26 mouse cellular contexts compared by ENCODE assay signal in the genomic region with DNA sequence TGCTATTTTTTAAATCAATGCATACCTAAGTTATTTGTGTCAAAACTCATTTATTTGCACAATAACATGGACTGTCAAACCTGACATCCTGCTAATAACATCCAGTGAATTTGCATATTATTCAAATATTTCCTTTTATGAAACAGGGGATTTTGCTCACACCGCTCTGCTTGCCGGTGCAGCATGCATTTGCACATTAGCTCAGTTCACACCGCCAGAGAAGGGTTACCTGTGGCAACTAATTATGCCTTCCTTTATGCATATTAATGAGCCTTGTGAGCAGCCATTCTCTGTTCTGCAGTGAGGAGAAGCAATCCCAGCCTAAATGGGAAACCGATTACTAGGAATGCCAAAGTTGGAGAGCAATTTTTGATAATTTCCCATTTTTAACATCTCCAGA.
DNase-seq lines count a peak whose midpoint lies in the region; ATAC-seq and TF ChIP-seq lines count a peak whose summit lies in the region.
"Had no signal": no experiment of that assay in that cellular context is flagged by ENCODE, and none has a peak within 500 bp of the region (broad histone marks: within the 10 kb centered on the region; RNA-seq: fewer than 3 reads in every experiment).

No protein-coding gene starts in this region.

- H3K4me3 ChIP-seq in forebrain, embryonic 13.5 days: no peak overlapping the region
- H3K4me3 ChIP-seq in forebrain, embryonic 11.5 days (ENCODE audit: low read depth, low read length): no peak overlapping the region
- H3K4me3 ChIP-seq in midbrain, embryonic 13.5 days (replicated peaks): no peak overlapping the region
- H3K4me3 ChIP-seq in midbrain, embryonic 11.5 days (ENCODE audit: low read depth, low read length): no peak overlapping the region
- no peak overlapping the region for H3K4me3 ChIP-seq in hindbrain, embryonic 16.5 days (ENCODE audit: low read length)
- H3K4me3 ChIP-seq in midbrain, postnatal 0 days (ENCODE audit: low read depth, low read length): no peak overlapping the region
- no peak overlapping the region for H3K4me3 ChIP-seq in cerebellum, adult 2 months (replicated peaks; ENCODE audit: insufficient read depth, low read depth, low read length)
- H3K4me3 ChIP-seq: heart, embryonic 13.5 days; limb, embryonic 13.5 days; megakaryocyte, embryonic 14.5 days; neural tube, embryonic 12.5 days had no signal

- no peaks in the 10 kb centered on the region for H3K36me3 ChIP-seq in forebrain, embryonic 13.5 days (ENCODE audit: poor library complexity, severe bottlenecking)
- no peaks in the 10 kb centered on the region for H3K36me3 ChIP-seq in forebrain, embryonic 11.5 days (ENCODE audit: control insufficient read depth, insufficient read depth, low read length)
- H3K36me3 ChIP-seq in midbrain, embryonic 13.5 days: no peaks in the 10 kb centered on the region
- H3K36me3 ChIP-seq in midbrain, embryonic 11.5 days (ENCODE audit: control insufficient read depth, insufficient read depth, low read length): no peaks in the 10 kb centered on the region
- no peaks in the 10 kb centered on the region for H3K36me3 ChIP-seq in hindbrain, embryonic 16.5 days (ENCODE audit: control insufficient read depth, insufficient read depth, low read length)
- no peaks in the 10 kb centered on the region for H3K36me3 ChIP-seq in midbrain, postnatal 0 days (ENCODE audit: insufficient read depth, low read length)
- H3K36me3 ChIP-seq: G1E; heart, embryonic 13.5 days; limb, embryonic 13.5 days; neural tube, embryonic 12.5 days had no signal

- TF ChIP-seq CTCF in midbrain, postnatal 0 days (IDR thresholded peaks at IDR 0.05): no peak
- TF ChIP-seq CTCF in cerebellum, adult 2 months (IDR thresholded peaks at IDR 0.05; ENCODE audit: borderline replicate concordance, insufficient read depth, low read depth, low read length): no peak

- TF ChIP-seq POLR2A in cerebellum, adult 2 months (IDR thresholded peaks at IDR 0.05; ENCODE audit: borderline replicate concordance, insufficient read depth, low read length): no peak

- H3K27me3 ChIP-seq in forebrain, embryonic 13.5 days: 0 out of 2 replicates have a peak, but pooled peaks cover 2% of the 10 kb centered on the region
- no peaks in the 10 kb centered on the region for H3K27me3 ChIP-seq in forebrain, embryonic 11.5 days (ENCODE audit: control insufficient read depth, insufficient read depth, low read length)
- 0 out of 2 replicates have a peak, but pooled peaks cover 16% of the 10 kb centered on the region for H3K27me3 ChIP-seq in midbrain, embryonic 13.5 days
- H3K27me3 ChIP-seq in midbrain, embryonic 11.5 days (ENCODE audit: control insufficient read depth, insufficient read depth, low read length): no peaks in the 10 kb centered on the region
- H3K27me3 ChIP-seq in hindbrain, embryonic 16.5 days (replicated peaks; ENCODE audit: control insufficient read depth, insufficient read depth, low read length): no peaks in the 10 kb centered on the region
- H3K27me3 ChIP-seq in midbrain, postnatal 0 days (ENCODE audit: insufficient read depth, low read length): no peaks in the 10 kb centered on the region
- H3K27me3 ChIP-seq in cerebellum, adult 2 months (ENCODE audit: control insufficient read depth, insufficient read depth, low read length): no peaks in the 10 kb centered on the region
- H3K27me3 ChIP-seq: heart, embryonic 13.5 days; limb, embryonic 13.5 days; megakaryocyte, embryonic 14.5 days; neural tube, embryonic 12.5 days had no signal

- 31% methylated on average over 4 of the region's 4 CpGs for WGBS in forebrain, embryonic 13.5 days
- WGBS in forebrain, embryonic 11.5 days: 52% methylated on average over 4 of the region's 4 CpGs
- WGBS in midbrain, embryonic 13.5 days: 40% methylated on average over 4 of the region's 4 CpGs
- 71% methylated on average over 4 of the region's 4 CpGs for WGBS in midbrain, embryonic 11.5 days
- 32% methylated on average over 4 of the region's 4 CpGs for WGBS in hindbrain, embryonic 16.5 days
- WGBS in midbrain, postnatal 0 days: 34% methylated on average over 4 of the region's 4 CpGs
- WGBS in cerebellum, adult 2 months: 60% methylated on average over 4 of the region's 4 CpGs

- no peaks in the 10 kb centered on the region for H3K9me3 ChIP-seq in forebrain, embryonic 13.5 days (replicated peaks)
- H3K9me3 ChIP-seq in forebrain, embryonic 11.5 days (ENCODE audit: control insufficient read depth, low read length): no peaks in the 10 kb centered on the region
- no peaks in the 10 kb centered on the region for H3K9me3 ChIP-seq in midbrain, embryonic 13.5 days
- H3K9me3 ChIP-seq in midbrain, embryonic 11.5 days (ENCODE audit: control insufficient read depth, low read length): no peaks in the 10 kb centered on the region
- no peaks in the 10 kb centered on the region for H3K9me3 ChIP-seq in hindbrain, embryonic 16.5 days (ENCODE audit: control insufficient read depth, low read length)
- no peaks in the 10 kb centered on the region for H3K9me3 ChIP-seq in midbrain, postnatal 0 days (ENCODE audit: low read length)
- H3K9me3 ChIP-seq: heart, embryonic 13.5 days; limb, embryonic 13.5 days; megakaryocyte, embryonic 14.5 days; neural tube, embryonic 12.5 days had no signal

- DNase-seq in forebrain, embryonic 11.5 days (ENCODE audit: low spot score): no peak
- no peak for DNase-seq in midbrain, embryonic 11.5 days (ENCODE audit: low spot score, missing footprints)
- peak; percentile 41 for DNase-seq in midbrain, postnatal 0 days (ENCODE audit: low spot score)
- DNase-seq in cerebellum, adult 2 months: no peak
- DNase-seq in natural killer cell, adult 2 months (ENCODE audit: low spot score in 2 of 2): no peak
- DNase-seq: cerebellum, adult 8-10 months; cerebellum, postnatal 25 days; heart, postnatal 10 days; kidney, adult 8-10 months; kidney, postnatal 4 days; lung, postnatal 4 days; right cerebral cortex, adult 18-20 months; spleen, adult 18-20 months; thymus, postnatal 14 days had no signal

- peaks cover 7% of the 10 kb centered on the region for H3K4me1 ChIP-seq in forebrain, embryonic 13.5 days
- no peaks in the 10 kb centered on the region for H3K4me1 ChIP-seq in forebrain, embryonic 11.5 days (replicated peaks; ENCODE audit: control insufficient read depth, insufficient read depth, low read length)
- H3K4me1 ChIP-seq in midbrain, embryonic 13.5 days (replicated peaks): 0 out of 2 replicates have a peak, but pooled peaks cover 6% of the 10 kb centered on the region
- H3K4me1 ChIP-seq in midbrain, embryonic 11.5 days (ENCODE audit: control insufficient read depth, insufficient read depth, low read length): no peaks in the 10 kb centered on the region
- H3K4me1 ChIP-seq in hindbrain, embryonic 16.5 days (ENCODE audit: control insufficient read depth, insufficient read depth, low read depth, low read length): no peaks in the 10 kb centered on the region
- H3K4me1 ChIP-seq in midbrain, postnatal 0 days (ENCODE audit: insufficient read depth, low read length): no peaks in the 10 kb centered on the region
- H3K4me1 ChIP-seq in cerebellum, adult 2 months (ENCODE audit: control insufficient read depth, insufficient read depth, low read length): no peaks in the 10 kb centered on the region
- H3K4me1 ChIP-seq: limb, embryonic 13.5 days; megakaryocyte, embryonic 14.5 days; neural tube, embryonic 12.5 days had no signal

- ATAC-seq in forebrain, embryonic 13.5 days: peak; percentile 84
- no peak for ATAC-seq in forebrain, embryonic 11.5 days (replicated peaks; ENCODE audit: low FRiP score)
- ATAC-seq in midbrain, embryonic 13.5 days: peak; percentile 72
- ATAC-seq in midbrain, embryonic 11.5 days (ENCODE audit: low FRiP score): no peak
- ATAC-seq in hindbrain, embryonic 16.5 days: peak; percentile 72; the same call in 1 of the 2 replicates
- no peak for ATAC-seq in midbrain, postnatal 0 days (ENCODE audit: low FRiP score)
- ATAC-seq: intestine, embryonic 16.5 days; Patski had no signal

- H3K9ac ChIP-seq in forebrain, embryonic 13.5 days: no peak overlapping the region
- no peak overlapping the region for H3K9ac ChIP-seq in forebrain, embryonic 11.5 days (ENCODE audit: low read length)
- no peak overlapping the region for H3K9ac ChIP-seq in midbrain, embryonic 13.5 days (replicated peaks)
- no peak overlapping the region for H3K9ac ChIP-seq in midbrain, embryonic 11.5 days (ENCODE audit: low read length)
- H3K9ac ChIP-seq in hindbrain, embryonic 16.5 days (ENCODE audit: low read depth, low read length): no peak overlapping the region
- no peak overlapping the region for H3K9ac ChIP-seq in midbrain, postnatal 0 days (replicated peaks; ENCODE audit: low read length, poor library complexity, severe bottlenecking)
- H3K9ac ChIP-seq: heart, embryonic 13.5 days; limb, embryonic 13.5 days; neural tube, embryonic 12.5 days had no signal

- no peak overlapping the region for H3K27ac ChIP-seq in forebrain, embryonic 13.5 days
- H3K27ac ChIP-seq in forebrain, embryonic 11.5 days (ENCODE audit: low read depth, low read length): no peak overlapping the region
- no peak overlapping the region for H3K27ac ChIP-seq in midbrain, embryonic 13.5 days
- H3K27ac ChIP-seq in midbrain, embryonic 11.5 days (ENCODE audit: low read depth, low read length): no peak overlapping the region
- no peak overlapping the region for H3K27ac ChIP-seq in hindbrain, embryonic 16.5 days (ENCODE audit: low read depth, low read length)
- H3K27ac ChIP-seq in midbrain, postnatal 0 days (ENCODE audit: low read depth, low read length): 0 out of 2 replicates have a peak overlapping the region, but pooled peaks have one; percentile 18
- no peak overlapping the region for H3K27ac ChIP-seq in cerebellum, adult 2 months (ENCODE audit: insufficient read depth, low read length)
- H3K27ac ChIP-seq: heart, embryonic 13.5 days; kidney, postnatal 0 days; limb, embryonic 13.5 days; neural tube, embryonic 12.5 days had no signal

- H3K4me2 ChIP-seq in forebrain, embryonic 13.5 days: no peak overlapping the region
- H3K4me2 ChIP-seq in forebrain, embryonic 11.5 days (ENCODE audit: low read depth, low read length, severe bottlenecking): no peak overlapping the region
- no peak overlapping the region for H3K4me2 ChIP-seq in midbrain, embryonic 13.5 days (replicated peaks)
- no peak overlapping the region for H3K4me2 ChIP-seq in midbrain, embryonic 11.5 days
- H3K4me2 ChIP-seq in hindbrain, embryonic 16.5 days (ENCODE audit: low read length): no peak overlapping the region
- H3K4me2 ChIP-seq in midbrain, postnatal 0 days (ENCODE audit: low read depth, low read length, poor library complexity, severe bottlenecking): no peak overlapping the region
- H3K4me2 ChIP-seq: heart, embryonic 13.5 days; limb, embryonic 13.5 days; liver, embryonic 11.5 days; neural tube, embryonic 12.5 days had no signal

Comparison
In these comparisons a context has a peak if more than half of its experiments do, and no peak if none do; other contexts are left out.
1. ATAC-seq: peak in forebrain, embryonic 13.5 days (single experiment), midbrain, embryonic 13.5 days (single experiment) and hindbrain, embryonic 16.5 days (single experiment); none in forebrain, embryonic 11.5 days (single experiment), midbrain, embryonic 11.5 days (single experiment) and midbrain, postnatal 0 days (single experiment).